Mouse (Mus musculus) cerebellum, adult 9-11 months (tissue): Measurements from ENCODE around the gene Ndel1.

ENCODE experiments used
- DNase-seq: peaks from one replicate; pipeline ENCODE4 v3.0.0; 2022

Gene Ndel1

DNA sequence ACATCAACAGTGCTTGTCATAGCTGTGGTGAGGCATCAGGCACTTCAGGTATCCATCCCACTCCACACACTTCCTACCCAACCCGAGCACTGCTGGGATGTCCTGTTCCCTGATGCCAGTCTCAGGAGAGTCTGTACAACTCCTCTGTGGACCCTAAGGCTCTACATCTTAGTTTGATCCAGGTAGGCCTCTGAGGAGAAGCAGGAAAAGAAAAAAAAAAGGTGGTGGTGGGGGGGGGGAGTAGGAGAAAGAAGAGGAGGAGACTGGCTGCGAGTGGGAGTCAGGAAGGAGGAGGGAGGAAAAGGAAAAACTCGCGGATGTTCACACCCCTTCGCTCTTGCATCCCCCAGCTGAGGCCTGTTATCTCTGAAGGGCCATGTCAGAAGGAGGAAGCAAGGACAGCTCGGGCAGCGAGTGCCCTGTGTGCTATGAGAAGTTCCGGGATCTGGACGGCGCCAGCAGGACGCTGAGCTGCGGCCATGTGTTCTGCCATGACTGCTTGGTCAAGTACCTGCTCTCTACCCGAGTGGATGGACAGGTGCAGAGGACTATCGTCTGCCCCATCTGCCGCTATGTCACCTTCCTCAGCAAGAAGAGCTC is 20.7 kb upstream of the Ndel1 start:
- DNase-seq: no peak

DNA sequence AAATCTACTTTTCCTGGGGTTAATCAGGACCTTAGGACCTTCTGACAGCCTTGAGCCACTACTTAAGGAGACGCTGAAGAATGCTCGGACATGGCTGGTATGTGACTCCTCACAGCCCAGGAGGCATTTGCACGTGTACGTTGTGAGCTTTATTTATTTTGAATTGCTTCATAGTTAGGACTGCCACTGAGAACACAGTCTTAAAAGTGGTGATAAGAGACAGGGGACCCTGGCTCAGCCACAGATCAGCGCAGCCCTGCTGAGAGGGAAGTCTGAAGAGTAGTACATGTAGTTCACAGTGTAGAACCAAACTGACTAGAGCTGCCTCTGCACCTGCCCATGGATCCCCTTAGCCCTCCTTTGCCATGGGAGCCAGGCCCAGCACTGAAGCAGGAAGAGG is 20.2 kb upstream of the Ndel1 start:
- DNase-seq: no peak

GRCm38 (mm10) chr11:68890625-68891024 is 19.0 kb upstream of the Ndel1 start:
- no peak for DNase-seq

DNA sequence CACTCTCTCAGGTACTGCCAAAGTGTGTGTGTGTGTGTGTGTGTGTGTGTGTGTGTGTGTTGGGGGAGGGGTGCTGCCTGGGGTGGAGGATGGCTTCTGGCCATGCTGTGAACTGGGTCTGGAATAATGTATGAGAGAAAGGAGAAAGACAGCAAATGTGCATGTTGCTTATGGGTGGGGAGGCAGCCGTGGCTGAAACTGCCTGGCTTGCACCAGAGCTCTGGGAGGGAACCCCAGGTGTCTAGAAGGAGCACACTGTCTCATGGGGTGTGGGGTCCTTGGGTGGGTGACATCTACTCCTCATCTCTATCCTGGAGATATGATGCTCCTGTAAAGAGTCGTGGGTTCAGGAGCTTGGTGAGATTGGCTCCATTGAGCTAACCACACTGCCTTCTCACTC is 17.0 kb upstream of the Ndel1 start:
- no peak for DNase-seq

- DNase-seq: no peak
Measured at GRCm38 (mm10) chr11:68888253-68888652, 16.6 kb upstream of the Ndel1 start, which contains the start of gene Rnf222. Gene Rnf222, plus strand, starts transcription at chr11:68888553.

DNA sequence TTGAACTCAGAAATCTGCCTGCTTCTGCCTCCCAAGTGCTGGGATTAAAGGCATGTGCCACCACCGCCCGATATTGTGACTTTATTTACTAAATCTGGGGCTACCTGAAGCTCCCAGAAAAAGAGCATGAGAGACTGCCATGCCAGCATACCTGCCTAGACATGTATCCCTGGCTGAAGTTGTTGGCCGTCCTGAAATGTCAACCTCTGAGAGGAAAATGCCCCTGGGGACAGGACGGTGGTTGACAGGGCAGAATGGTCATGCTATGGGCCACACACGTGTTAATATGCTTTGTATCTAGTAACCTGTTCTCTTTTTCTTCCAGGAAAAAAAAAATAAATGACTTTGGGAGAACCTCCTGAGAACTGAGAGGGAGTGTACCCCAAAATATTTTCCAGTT is 14.4 kb upstream of the Ndel1 start:
- no peak for DNase-seq

- DNase-seq: no peak
Measured at GRCm38 (mm10) chr11:68884368-68884767, 12.7 kb upstream of the Ndel1 start.

DNA sequence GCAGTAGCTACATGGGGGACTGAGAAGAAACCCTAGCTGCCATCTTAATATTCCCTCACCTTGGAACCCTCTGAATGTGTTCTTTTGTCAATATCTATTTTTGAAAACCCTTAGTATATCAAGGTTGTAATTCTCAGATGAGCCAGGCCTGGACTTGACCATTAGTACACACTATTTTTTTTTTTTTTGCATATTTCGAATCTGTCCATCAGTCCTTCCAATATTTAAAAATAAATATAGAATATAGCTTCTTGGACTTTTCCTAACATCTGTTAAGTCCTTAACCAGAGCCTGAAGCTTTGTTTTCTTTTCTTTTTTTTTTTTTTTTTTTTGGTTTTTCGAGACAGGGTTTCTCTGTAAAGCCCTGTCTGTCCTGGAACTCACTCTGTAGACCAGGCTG is 12.2 kb upstream of the Ndel1 start:
- DNase-seq: no peak

- no peak for DNase-seq
Measured at GRCm38 (mm10) chr11:68882107-68882506, 10.4 kb upstream of the Ndel1 start.

GRCm38 (mm10) chr11:68878811-68879210 is 7.2 kb upstream of the Ndel1 start:
- DNase-seq: no peak

DNA sequence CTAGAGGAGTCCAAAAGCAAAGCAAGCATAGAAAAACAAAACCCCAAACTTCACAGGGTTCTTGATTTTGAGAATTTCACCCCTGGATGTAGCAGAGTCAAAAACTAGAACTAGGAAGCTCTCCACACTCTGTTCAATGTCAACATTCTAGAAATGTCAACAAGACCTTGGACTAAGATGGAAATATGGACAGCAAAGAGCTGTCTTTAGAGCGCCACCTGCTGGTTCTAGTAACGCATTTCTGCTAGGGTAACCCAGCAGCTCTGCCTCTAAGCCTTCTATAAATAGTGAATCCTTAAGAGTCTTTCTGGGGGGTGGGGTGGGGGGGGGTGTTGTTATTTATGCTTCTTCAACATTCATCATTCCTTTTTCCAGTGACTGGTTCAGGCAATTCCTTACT is 3.2 kb upstream of the Ndel1 start:
- peak; percentile 48 for DNase-seq

DNA sequence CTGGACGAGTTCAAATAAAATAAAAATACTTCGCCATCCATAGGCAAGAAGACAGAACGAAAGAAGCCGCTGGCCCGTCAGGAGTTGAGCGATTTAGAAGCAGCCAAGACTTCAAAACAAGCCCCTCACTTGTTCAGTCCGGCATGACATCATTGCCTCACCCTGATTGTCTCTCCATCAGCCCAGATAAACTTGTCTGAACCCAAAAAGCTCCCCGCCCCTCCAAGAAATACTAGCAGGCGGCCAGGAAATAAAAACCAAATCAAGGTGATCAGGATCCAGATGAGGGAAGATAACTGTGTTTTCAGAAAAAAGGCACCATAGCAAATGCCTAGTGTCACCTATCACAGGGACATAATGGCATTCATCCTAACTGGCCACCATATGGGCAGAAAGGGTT is 381 bp downstream of the Ndel1 start:
- DNase-seq: no peak

DNA sequence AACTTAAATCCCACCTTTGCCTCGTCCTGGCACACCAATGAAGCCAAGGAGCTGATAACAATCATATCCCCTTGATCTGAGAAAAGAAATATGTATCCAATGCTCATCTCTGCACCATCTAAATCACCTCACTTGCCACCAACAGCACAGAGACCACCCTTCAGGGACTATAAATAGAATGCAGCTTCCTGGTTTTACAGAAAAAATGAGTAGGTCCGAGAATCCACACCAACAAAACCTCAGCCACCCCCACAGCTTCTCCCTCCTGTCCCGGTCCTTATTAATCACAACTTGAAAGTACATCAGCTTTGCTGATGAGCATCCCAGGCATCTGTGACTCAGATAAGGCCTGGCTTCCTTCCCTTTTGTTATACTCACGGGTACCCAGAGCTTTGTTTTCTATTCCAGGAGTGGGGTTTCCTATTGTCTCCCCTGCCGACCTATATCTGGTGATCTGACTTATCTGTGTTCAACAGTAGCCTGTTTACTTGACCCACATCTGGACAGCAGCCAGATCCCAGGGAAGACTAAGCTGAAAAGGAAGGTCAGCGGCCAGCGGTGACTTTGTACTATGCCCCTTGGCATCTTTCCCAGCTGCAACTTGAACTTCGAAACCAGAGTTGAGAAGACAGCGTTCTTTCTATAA is 7.0 kb downstream of the Ndel1 start:
- no peak for DNase-seq

DNA sequence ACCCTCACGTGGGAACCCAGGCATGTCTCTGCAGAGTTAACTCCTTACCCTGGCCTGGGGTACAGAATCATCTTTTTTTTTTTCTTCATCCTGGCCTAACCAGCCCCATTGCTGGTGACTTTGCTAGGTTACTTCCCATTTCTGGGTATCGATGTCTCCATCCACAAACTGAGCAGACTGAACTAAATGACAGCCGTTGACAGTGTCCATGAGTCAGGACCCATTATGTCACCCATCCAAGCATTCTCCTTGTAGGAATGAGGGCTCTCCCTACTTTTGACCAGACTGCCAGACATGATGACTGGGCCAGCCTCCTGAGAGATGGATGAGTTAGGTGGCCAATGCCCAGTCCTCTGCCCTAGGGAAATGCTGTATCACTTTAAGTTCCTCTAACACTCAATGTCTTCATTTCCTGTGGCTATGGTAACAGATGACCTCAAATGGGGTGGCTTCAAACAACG is 8.0 kb downstream of the Ndel1 start:
- DNase-seq: no peak

GRCm38 (mm10) chr11:68862260-68862659 is 9.4 kb downstream of the Ndel1 start:
- no peak for DNase-seq

GRCm38 (mm10) chr11:68859943-68860593 is 11.6 kb downstream of the Ndel1 start:
- DNase-seq: no peak

- no peak for DNase-seq
Measured at GRCm38 (mm10) chr11:68857329-68857728, 14.3 kb downstream of the Ndel1 start.

DNA sequence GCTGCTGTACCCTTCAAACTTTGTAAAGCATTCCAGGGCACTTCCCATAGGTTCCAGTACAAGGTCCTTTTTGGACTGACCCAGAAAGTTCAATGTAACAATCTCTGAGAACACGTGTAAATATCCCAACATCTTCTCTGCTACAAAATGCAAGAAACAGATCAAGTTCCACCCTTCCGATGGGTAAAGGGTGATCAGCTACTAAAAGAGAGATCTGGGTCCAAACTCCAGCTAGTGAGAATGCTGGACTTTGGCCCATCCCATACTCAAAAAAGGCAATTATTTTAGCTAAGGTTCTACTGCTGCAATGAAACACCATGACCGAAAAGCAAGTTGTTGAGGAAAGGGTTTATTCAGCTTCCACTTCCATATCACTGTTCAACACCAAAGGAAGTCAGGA is 17.0 kb downstream of the Ndel1 start:
- no peak for DNase-seq

GRCm38 (mm10) chr11:68853611-68854401 is 17.9 kb downstream of the Ndel1 start:
- peak; percentile 53 for DNase-seq

GRCm38 (mm10) chr11:68852932-68853409 is 18.7 kb downstream of the Ndel1 start:
- DNase-seq: peak; percentile 100

- no peak for DNase-seq
Measured at GRCm38 (mm10) chr11:68852486-68852901, 19.2 kb downstream of the Ndel1 start.

- DNase-seq: no peak
Measured at GRCm38 (mm10) chr11:68851644-68852485, 19.8 kb downstream of the Ndel1 start.
